Mouse (Mus musculus) erythroblast, embryonic 14.5 days (primary cell): ENCODE data around the gene Samd5. TPM values are rescaled to one million over a fixed set of nuclear protein-coding genes. Genes with fewer than 3 reads are reported as not detected.

ENCODE experiments used
- H3K27me3 ChIP-seq: 2 replicates; pipeline ENCODE4 v1.6.1; 2012; ENCODE audit warnings: inconsistent platforms; ENCODE audit not compliant: control insufficient read depth
- H3K36me3 ChIP-seq: 2 replicates; pipeline ENCODE4 v1.6.1; 2012; ENCODE audit warnings: mild to moderate bottlenecking, inconsistent platforms; ENCODE audit not compliant: control insufficient read depth
- H3K4me1 ChIP-seq: 2 replicates; pipeline ENCODE4 v1.6.1; 2012; ENCODE audit warnings: inconsistent platforms; ENCODE audit not compliant: control insufficient read depth
- H3K4me3 ChIP-seq: replicated peaks from 2 replicates; pipeline ENCODE3; 2012; ENCODE audit warnings: moderate library complexity, mild to moderate bottlenecking, inconsistent platforms
- H3K9me3 ChIP-seq: 2 replicates; pipeline ENCODE4 v1.6.1; 2012; ENCODE audit warnings: low read length, inconsistent platforms, mixed read lengths; ENCODE audit not compliant: control insufficient read depth
- GATA1 ChIP-seq: IDR thresholded peaks from 2 replicates; pipeline ENCODE4 v1.6.1; 2012; ENCODE audit warnings: low read length, inconsistent platforms, mixed read lengths
- TAL1 ChIP-seq: IDR thresholded peaks from 3 replicates; pipeline ENCODE4 v1.6.1; 2012; ENCODE audit warnings: low read length, inconsistent platforms, mixed read lengths
- polyA plus RNA-seq: library from polyadenylated mRNA; stranded (reverse); fragments of >175 nt; gene quantifications from 2 replicates; pipeline ENCODE4 v1.2.3, GENCODE M21; 2012

Gene Samd5
- polyA plus RNA-seq, 1 experiment = not detected

- H3K27me3 ChIP-seq = peaks cover 28% of the 10 kb centered on the region
- no peaks in the 10 kb centered on the region for H3K36me3 ChIP-seq
- TF ChIP-seq TAL1 (no peak), GATA1 (no peak)
- no peak overlapping the region for H3K4me3 ChIP-seq
- H3K4me1 ChIP-seq = no peaks in the 10 kb centered on the region; the same call in 1 of the 2 replicates
- H3K9me3 ChIP-seq = no peaks in the 10 kb centered on the region
These were observed 4.7 kb downstream of the Samd5 start for GRCm38 (mm10) chr10:9670351-9670750.

- H3K4me3 ChIP-seq = no peak overlapping the region
- H3K36me3 ChIP-seq = no peaks in the 10 kb centered on the region
- TF ChIP-seq TAL1 = no peak
- TF ChIP-seq GATA1 = no peak
- no peaks in the 10 kb centered on the region for H3K4me1 ChIP-seq
- no peaks in the 10 kb centered on the region for H3K9me3 ChIP-seq
- H3K27me3 ChIP-seq = peaks cover 12% of the 10 kb centered on the region
These were observed 6.2 kb downstream of the Samd5 start for GRCm38 (mm10) chr10:9668791-9669190.

- Histone ChIP-seq H3K9me3 (no peaks in the 10 kb centered on the region), H3K4me1 (no peaks in the 10 kb centered on the region), H3K36me3 (no peaks in the 10 kb centered on the region), H3K4me3 (no peak overlapping the region), H3K27me3 (no peaks in the 10 kb centered on the region)
- TF ChIP-seq TAL1 (no peak), GATA1 (no peak)
These were observed 22.1 kb downstream of the Samd5 start for GRCm38 (mm10) chr10:9652946-9653345.

- no peaks in the 10 kb centered on the region for H3K36me3 ChIP-seq
- H3K4me3 ChIP-seq = no peak overlapping the region
- no peaks in the 10 kb centered on the region for H3K4me1 ChIP-seq
- no peaks in the 10 kb centered on the region for H3K9me3 ChIP-seq
- no peaks in the 10 kb centered on the region for H3K27me3 ChIP-seq
- TF ChIP-seq TAL1 = no peak
These were observed 24.8 kb downstream of the Samd5 start for GRCm38 (mm10) chr10:9650050-9650825.

- H3K4me1 ChIP-seq = no peaks in the 10 kb centered on the region
These were observed 26.5 kb downstream of the Samd5 start for GRCm38 (mm10) chr10:9648464-9648863.

GRCm38 (mm10) chr10:9647741-9648140 lies 27.3 kb downstream of the Samd5 start:
- H3K4me3 ChIP-seq = no peak overlapping the region
- TF ChIP-seq GATA1 (no peak), TAL1 (no peak)
- no peaks in the 10 kb centered on the region for H3K36me3 ChIP-seq
- H3K9me3 ChIP-seq = no peaks in the 10 kb centered on the region
- H3K4me1 ChIP-seq = no peaks in the 10 kb centered on the region
- no peaks in the 10 kb centered on the region for H3K27me3 ChIP-seq

More at GRCm38 (mm10) chr10:9648464-9648863, 26.5 kb downstream of the Samd5 start:
- Histone ChIP-seq H3K9me3 (no peaks in the 10 kb centered on the region), H3K36me3 (no peaks in the 10 kb centered on the region), H3K4me3 (no peak overlapping the region), H3K27me3 (no peaks in the 10 kb centered on the region)
- TF ChIP-seq GATA1 (no peak), TAL1 (no peak)

GRCm38 (mm10) chr10:9646391-9646790 lies 28.6 kb downstream of the Samd5 start:
- H3K36me3 ChIP-seq = no peaks in the 10 kb centered on the region
- H3K27me3 ChIP-seq = no peaks in the 10 kb centered on the region
- H3K9me3 ChIP-seq = no peaks in the 10 kb centered on the region
- no peak overlapping the region for H3K4me3 ChIP-seq
- H3K4me1 ChIP-seq = no peaks in the 10 kb centered on the region
- TF ChIP-seq GATA1 = no peak
- TF ChIP-seq TAL1 = no peak

GRCm38 (mm10) chr10:9643531-9643930 lies 31.5 kb downstream of the Samd5 start:
- Histone ChIP-seq H3K9me3 (no peaks in the 10 kb centered on the region), H3K4me1 (no peaks in the 10 kb centered on the region), H3K36me3 (no peaks in the 10 kb centered on the region), H3K27me3 (no peaks in the 10 kb centered on the region), H3K4me3 (no peak overlapping the region)
- TF ChIP-seq GATA1 = no peak
- no peak for TF ChIP-seq TAL1

- H3K4me3 ChIP-seq = no peak overlapping the region
- no peaks in the 10 kb centered on the region for H3K27me3 ChIP-seq
- no peak for TF ChIP-seq TAL1
- no peak for TF ChIP-seq GATA1
- H3K9me3 ChIP-seq = no peaks in the 10 kb centered on the region
- H3K4me1 ChIP-seq = no peaks in the 10 kb centered on the region
- no peaks in the 10 kb centered on the region for H3K36me3 ChIP-seq
These were observed 32.9 kb downstream of the Samd5 start for GRCm38 (mm10) chr10:9642077-9642476.
